Mouse (Mus musculus) urinary bladder, postnatal 10 days (tissue): Measurements from ENCODE around the gene Abhd2.

Experiments
- DNase-seq: peaks from one replicate; pipeline ENCODE4 v3.0.0; 2022; ENCODE audit warnings: low spot score

The Abhd2 gene

GRCm38 (mm10) chr7:79293605-79294232 lies 20.7 kb downstream of the Abhd2 start:
- DNase-seq: no peak

- no peak for DNase-seq
These were observed 21.5 kb downstream of the Abhd2 start for GRCm38 (mm10) chr7:79294449-79294980.

- DNase-seq: no peak
These were observed 22.3 kb downstream of the Abhd2 start for GRCm38 (mm10) chr7:79295196-79295826.

GRCm38 (mm10) chr7:79298681-79299080 lies 25.7 kb downstream of the Abhd2 start:
- DNase-seq: no peak

GRCm38 (mm10) chr7:79299548-79299947 lies 26.5 kb downstream of the Abhd2 start:
- no peak for DNase-seq

GRCm38 (mm10) chr7:79300432-79301151 lies 27.6 kb downstream of the Abhd2 start:
- DNase-seq: no peak

GRCm38 (mm10) chr7:79302145-79302544 lies 29.1 kb downstream of the Abhd2 start:
- no peak for DNase-seq

- DNase-seq: no peak
These were observed 29.6 kb downstream of the Abhd2 start for GRCm38 (mm10) chr7:79302586-79302985.

- DNase-seq: no peak
These were observed 30.3 kb downstream of the Abhd2 start for GRCm38 (mm10) chr7:79303183-79303761.

GRCm38 (mm10) chr7:79308455-79309030 lies 35.5 kb downstream of the Abhd2 start:
- DNase-seq: no peak

GRCm38 (mm10) chr7:79309247-79310190 lies 36.5 kb downstream of the Abhd2 start:
- DNase-seq: no peak

GRCm38 (mm10) chr7:79310191-79310555 lies 37.2 kb downstream of the Abhd2 start:
- DNase-seq: no peak

- DNase-seq: no peak
These were observed 38.5 kb downstream of the Abhd2 start for GRCm38 (mm10) chr7:79311420-79311988.

- DNase-seq: no peak
These were observed 39.2 kb downstream of the Abhd2 start for GRCm38 (mm10) chr7:79312246-79312645.

GRCm38 (mm10) chr7:79313519-79314059 lies 40.6 kb downstream of the Abhd2 start:
- no peak for DNase-seq

- no peak for DNase-seq
These were observed 41.5 kb downstream of the Abhd2 start for GRCm38 (mm10) chr7:79314517-79314916.

GRCm38 (mm10) chr7:79315149-79315548 lies 42.1 kb downstream of the Abhd2 start:
- no peak for DNase-seq

- DNase-seq: no peak
These were observed 43.2 kb downstream of the Abhd2 start for GRCm38 (mm10) chr7:79316069-79316695.

- no peak for DNase-seq
These were observed 44.6 kb downstream of the Abhd2 start for GRCm38 (mm10) chr7:79317576-79317975.
